Mouse (Mus musculus) stomach, embryonic 16.5 days (tissue): ENCODE measurements around the gene Nmb. TPM values are rescaled to one million over a fixed set of nuclear protein-coding genes. Genes with fewer than 3 reads are reported as not detected.

Experiments used
- ATAC-seq: fragments of 200-750 bp; cut with Nextera tagmentation; 2 replicates; pipeline ENCODE4 v1.8.0; 2017; ENCODE audit warnings: moderate number of reproducible peaks, moderate TSS enrichment; ENCODE audit not compliant: insufficient read depth, low FRiP score
- H3K27ac ChIP-seq: fragments of 300-500 bp; sonication (generic); 2 replicates; pipeline ENCODE4 v1.5.1; 2014; ENCODE audit warnings: low read length
- H3K27me3 ChIP-seq: fragments of 300-500 bp; sonication (generic); 2 replicates; pipeline ENCODE4 v1.6.1; 2014; ENCODE audit warnings: low read length, control low read depth, mixed read lengths; ENCODE audit not compliant: control insufficient read depth, insufficient read depth
- H3K36me3 ChIP-seq: fragments of 300-500 bp; sonication (generic); 2 replicates; pipeline ENCODE4 v1.6.1; 2014; ENCODE audit warnings: low read length; ENCODE audit not compliant: control insufficient read depth, insufficient read depth
- H3K4me1 ChIP-seq: fragments of 300-500 bp; sonication (generic); 2 replicates; pipeline ENCODE4 v1.6.1; 2014; ENCODE audit warnings: low read length, control low read depth, mixed read lengths; ENCODE audit not compliant: control insufficient read depth, insufficient read depth
- H3K4me2 ChIP-seq: fragments of 300-500 bp; sonication (generic); 2 replicates; pipeline ENCODE4 v1.6.1; 2014; ENCODE audit warnings: low read depth, low read length, mixed read lengths
- H3K4me3 ChIP-seq: fragments of 300-500 bp; sonication (generic); replicated peaks from 2 replicates; pipeline ENCODE4 v1.5.1; 2014; ENCODE audit warnings: mild to moderate bottlenecking, low read length
- H3K9ac ChIP-seq: fragments of 300-500 bp; sonication (generic); 2 replicates; pipeline ENCODE4 v1.6.1; 2014; ENCODE audit warnings: low read length
- H3K9me3 ChIP-seq: fragments of 300-500 bp; sonication (generic); replicated peaks from 2 replicates; pipeline ENCODE4 v1.6.1; 2016; ENCODE audit warnings: low read length, control low read depth; ENCODE audit not compliant: control insufficient read depth
- WGBS: fragments of 180-500 bp; shearing (Covaris S2); extraction: QIAGEN DNeasy Blood & Tissue Kit; methylation state at CpG from one replicate; pipeline ENCODE4 v1.1.7; 2014; 5-methylcytosine and 5-hydroxymethylcytosine counted together
- polyA plus RNA-seq: library from polyadenylated mRNA; unstranded; fragments of >200 nt; fragmentation: Nextera tagmentation; extraction: Ambion mirVana; gene quantifications from 2 replicates; pipeline ENCODE4 v1.2.1, GENCODE M21; 2015

Nmb gene
- polyA plus RNA-seq, 1 experiment from 2014 or later = 4.4 TPM

GRCm38 (mm10) chr7:80889841-80890241, 15.0 kb downstream of the Nmb start:
- WGBS = 69% methylated on average over 13 of the region's 13 CpGs
- no peak overlapping the region for H3K4me3 ChIP-seq
- peaks cover 2% of the 10 kb centered on the region; the same call in 1 of the 2 replicates for H3K36me3 ChIP-seq
- no peaks in the 10 kb centered on the region for H3K9me3 ChIP-seq
- H3K4me1 ChIP-seq = peaks cover 12% of the 10 kb centered on the region
- no peak for ATAC-seq
- H3K27ac ChIP-seq = peak overlapping the region; percentile 64
- peak overlapping the region; percentile 47 for H3K9ac ChIP-seq
- H3K4me2 ChIP-seq = no peak overlapping the region
- H3K27me3 ChIP-seq = no peaks in the 10 kb centered on the region

GRCm38 (mm10) chr7:80889021-80889511, 15.8 kb downstream of the Nmb start:
- WGBS = 41% methylated on average over 9 of the region's 9 CpGs
- no peaks in the 10 kb centered on the region for H3K27me3 ChIP-seq
- no peak overlapping the region for H3K4me3 ChIP-seq
- H3K27ac ChIP-seq = peak overlapping the region; percentile 64
- no peaks in the 10 kb centered on the region for H3K9me3 ChIP-seq
- H3K9ac ChIP-seq = peak overlapping the region; percentile 47
- H3K36me3 ChIP-seq = no peaks in the 10 kb centered on the region
- 0 out of 2 replicates have a peak overlapping the region, but pooled peaks have one; percentile 6 for H3K4me2 ChIP-seq
- H3K4me1 ChIP-seq = peaks cover 12% of the 10 kb centered on the region
- ATAC-seq = peak; percentile 88

- Histone ChIP-seq H3K4me2 (no peak overlapping the region), H3K27ac (peak overlapping the region; percentile 64), H3K4me1 (peaks cover 12% of the 10 kb centered on the region), H3K9me3 (no peaks in the 10 kb centered on the region), H3K4me3 (no peak overlapping the region), H3K9ac (no peak overlapping the region), H3K27me3 (no peaks in the 10 kb centered on the region), H3K36me3 (no peaks in the 10 kb centered on the region)
- 65% methylated on average over 7 of the region's 7 CpGs for WGBS
- peak; percentile 8; the same call in 1 of the 2 replicates for ATAC-seq
These were observed 16.3 kb downstream of the Nmb start for GRCm38 (mm10) chr7:80888595-80888994.

- Histone ChIP-seq H3K4me2 (no peak overlapping the region), H3K9ac (no peak overlapping the region), H3K36me3 (no peaks in the 10 kb centered on the region), H3K9me3 (no peaks in the 10 kb centered on the region), H3K4me1 (peaks cover 16% of the 10 kb centered on the region), H3K27me3 (no peaks in the 10 kb centered on the region), H3K4me3 (no peak overlapping the region), H3K27ac (no peak overlapping the region)
- no peak for ATAC-seq
- 11% methylated on average over 1 of the region's 1 CpGs for WGBS
These were observed 19.2 kb downstream of the Nmb start for GRCm38 (mm10) chr7:80885666-80886065.

- Histone ChIP-seq H3K36me3 (no peaks in the 10 kb centered on the region), H3K4me3 (peak overlapping the region; percentile 26), H3K27me3 (no peaks in the 10 kb centered on the region), H3K9ac (peak overlapping the region; percentile 55), H3K4me2 (peak overlapping the region; percentile 60), H3K4me1 (peaks cover 4% of the 10 kb centered on the region; the same call in 1 of the 2 replicates), H3K9me3 (no peaks in the 10 kb centered on the region), H3K27ac (no peak overlapping the region)
- peak; percentile 90 for ATAC-seq
- 16% methylated on average over 14 of the region's 14 CpGs for WGBS
These were observed 21.9 kb downstream of the Nmb start for GRCm38 (mm10) chr7:80882830-80883505.

- Histone ChIP-seq H3K4me1 (no peaks in the 10 kb centered on the region), H3K9ac (no peak overlapping the region), H3K9me3 (no peaks in the 10 kb centered on the region), H3K4me3 (no peak overlapping the region), H3K4me2 (no peak overlapping the region), H3K36me3 (peaks cover 19% of the 10 kb centered on the region), H3K27me3 (no peaks in the 10 kb centered on the region), H3K27ac (no peak overlapping the region)
- peak; percentile 29; the same call in 1 of the 2 replicates for ATAC-seq
- WGBS = 61% methylated on average over 37 of the region's 37 CpGs
These were observed 29.1 kb downstream of the Nmb start for GRCm38 (mm10) chr7:80875727-80876126.

- ATAC-seq = no peak
- Histone ChIP-seq H3K4me1 (no peaks in the 10 kb centered on the region), H3K9ac (no peak overlapping the region), H3K9me3 (no peaks in the 10 kb centered on the region), H3K27me3 (no peaks in the 10 kb centered on the region), H3K4me3 (no peak overlapping the region), H3K4me2 (no peak overlapping the region), H3K27ac (no peak overlapping the region), H3K36me3 (peaks cover 20% of the 10 kb centered on the region)
- 90% methylated on average over 2 of the region's 2 CpGs for WGBS
These were observed 31.2 kb downstream of the Nmb start for GRCm38 (mm10) chr7:80873631-80874030.

- 82% methylated on average over 5 of the region's 5 CpGs for WGBS
- ATAC-seq = no peak
- no peak overlapping the region for H3K9ac ChIP-seq
- no peaks in the 10 kb centered on the region for H3K9me3 ChIP-seq
- no peak overlapping the region for H3K27ac ChIP-seq
- peaks cover 23% of the 10 kb centered on the region for H3K36me3 ChIP-seq
- no peaks in the 10 kb centered on the region for H3K27me3 ChIP-seq
- H3K4me2 ChIP-seq = no peak overlapping the region
- no peaks in the 10 kb centered on the region for H3K4me1 ChIP-seq
- H3K4me3 ChIP-seq = no peak overlapping the region
These were observed 31.8 kb downstream of the Nmb start for GRCm38 (mm10) chr7:80873038-80873437.

- H3K36me3 ChIP-seq = peaks cover 11% of the 10 kb centered on the region; the same call in 1 of the 2 replicates
- H3K4me1 ChIP-seq = peaks cover 17% of the 10 kb centered on the region; the same call in 1 of the 2 replicates
- no peaks in the 10 kb centered on the region for H3K27me3 ChIP-seq
- ATAC-seq = no peak
- H3K9ac ChIP-seq = no peak overlapping the region
- H3K4me2 ChIP-seq = no peak overlapping the region
- 85% methylated on average over 2 of the region's 2 CpGs for WGBS
- no peaks in the 10 kb centered on the region for H3K9me3 ChIP-seq
- no peak overlapping the region for H3K4me3 ChIP-seq
- no peak overlapping the region for H3K27ac ChIP-seq
These were observed 36.2 kb downstream of the Nmb start for GRCm38 (mm10) chr7:80868686-80869085.
